Mouse (Mus musculus): Measurements from ENCODE around the gene Prkcb.

DNA sequence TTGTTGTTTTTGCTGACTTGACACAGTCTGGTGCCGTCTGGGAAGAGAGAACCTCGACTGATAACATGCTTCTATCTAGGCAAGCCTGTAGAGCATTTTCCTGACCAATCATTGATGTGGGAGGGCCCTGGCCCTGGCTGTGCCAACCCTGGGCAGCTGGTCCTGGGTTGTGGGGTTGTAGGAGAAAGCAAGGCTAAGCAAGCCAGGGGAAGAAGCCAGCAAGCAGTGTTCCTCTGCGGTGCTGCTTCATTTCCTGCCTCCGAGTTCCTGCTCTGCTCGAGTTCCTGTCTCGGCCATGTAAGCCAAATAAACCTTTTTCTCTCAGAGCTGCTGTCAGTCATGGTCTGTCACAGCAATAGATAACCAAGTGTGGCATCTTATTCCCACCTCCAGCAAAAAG is 121.4 kb downstream of the Prkcb start:
- TF ChIP-seq CTCF (IDR thresholded peaks at IDR 0.05; ENCODE audit: extremely low read depth, insufficient read depth, low read length) (no peak), POLR2A (IDR thresholded peaks at IDR 0.05; ENCODE audit: extremely low read depth, insufficient read depth, low read length) (no peak)

Measured in cortical plate, adult 2 months (tissue).